Mouse (Mus musculus) myocyte (in vitro differentiated cells): ENCODE measurements around the gene Ppp1ca. TPM values are rescaled to one million over a fixed set of nuclear protein-coding genes. Genes with fewer than 3 reads are reported as not detected.

Experiments
- H3K27me3 ChIP-seq: one replicate; pipeline ENCODE4 v1.6.1; 2011; ENCODE audit not compliant: control insufficient read depth, insufficient read depth, insufficient read length
- H3K36me3 ChIP-seq: one replicate; pipeline ENCODE4 v1.6.1; 2011; ENCODE audit not compliant: control insufficient read depth, insufficient read depth
- H3K4me2 ChIP-seq: one replicate; pipeline ENCODE4 v1.6.1; 2011; ENCODE audit warnings: low read depth, control low read depth
- H3K4me3 ChIP-seq: one replicate; pipeline ENCODE4 v1.5.1; 2011; ENCODE audit warnings: mild to moderate bottlenecking, control low read depth, moderate library complexity
- H3K79me2 ChIP-seq: one replicate; pipeline ENCODE4 v1.6.1; 2011; ENCODE audit not compliant: control insufficient read depth, insufficient read depth
- H3ac ChIP-seq: one replicate; pipeline ENCODE4 v1.6.1; 2011; ENCODE audit not compliant: control insufficient read depth, insufficient read length
- CEBPB ChIP-seq: IDR thresholded peaks from 2 replicates; pipeline ENCODE4 v1.6.1; 2011; ENCODE audit warnings: mild to moderate bottlenecking, moderate library complexity; ENCODE audit not compliant: poor library complexity, insufficient read depth, severe bottlenecking
- E2F4 ChIP-seq: IDR thresholded peaks from one replicate; pipeline ENCODE4 v1.6.1; 2011; ENCODE audit warnings: mild to moderate bottlenecking, control low read depth, moderate library complexity; ENCODE audit not compliant: insufficient read depth
- MAX ChIP-seq: IDR thresholded peaks from one replicate; pipeline ENCODE4 v1.6.1; 2011; ENCODE audit warnings: low read depth, mild to moderate bottlenecking, control low read depth
- MYOD1 ChIP-seq, 3 experiments: IDR thresholded peaks; one replicate each; pipeline ENCODE4 v1.6.1; 2011; ENCODE audit warnings: control low read depth in 2 of 3, low read depth in 2 of 3, mild to moderate bottlenecking in 2 of 3, moderate library complexity in 1 of 3; ENCODE audit not compliant: insufficient read length in 2 of 3, control insufficient read depth in 1 of 3
- MYOG ChIP-seq, 3 experiments: IDR thresholded peaks; one replicate each; pipeline ENCODE4 v1.6.1; 2011; ENCODE audit warnings: control low read depth in 2 of 3, low read depth in 2 of 3, mild to moderate bottlenecking in 2 of 3; ENCODE audit not compliant: insufficient read length in 2 of 3, control insufficient read depth in 1 of 3, insufficient read depth in 1 of 3
- POLR2A ChIP-seq: IDR thresholded peaks from one replicate; pipeline ENCODE4 v1.6.1; 2011; ENCODE audit warnings: low read depth, mild to moderate bottlenecking, control low read depth, moderate library complexity; ENCODE audit not compliant: insufficient read length
- POLR2AphosphoS2 ChIP-seq: IDR thresholded peaks from one replicate; pipeline ENCODE4 v1.6.1; 2011; ENCODE audit warnings: low read depth, control low read depth; ENCODE audit not compliant: insufficient read length
- REST ChIP-seq: IDR thresholded peaks from one replicate; pipeline ENCODE4 v1.6.1; 2011; ENCODE audit warnings: mild to moderate bottlenecking, control low read depth, moderate library complexity; ENCODE audit not compliant: insufficient read depth, insufficient read length
- SRF ChIP-seq: IDR thresholded peaks from one replicate; pipeline ENCODE4 v1.6.1; 2011; ENCODE audit warnings: low read depth; ENCODE audit not compliant: control insufficient read depth, insufficient read length
- TCF12 ChIP-seq: IDR thresholded peaks from one replicate; pipeline ENCODE4 v1.6.1; 2011; ENCODE audit warnings: mild to moderate bottlenecking, control low read depth; ENCODE audit not compliant: poor library complexity, insufficient read depth, severe bottlenecking
- TCF3 ChIP-seq: IDR thresholded peaks from one replicate; pipeline ENCODE4 v1.6.1; 2011; ENCODE audit warnings: low read depth, control low read depth; ENCODE audit not compliant: insufficient read length
- USF1 ChIP-seq: IDR thresholded peaks from one replicate; pipeline ENCODE4 v1.6.1; 2011; ENCODE audit warnings: low read depth, mild to moderate bottlenecking, control low read depth, moderate library complexity
- polyA plus RNA-seq: library from polyadenylated mRNA; unstranded; fragments of >200 nt; fragmentation: generic; extraction: Trizol; gene quantifications from one replicate; pipeline ENCODE4 v1.2.1, GENCODE M21; 2012; ENCODE audit warnings: missing spikeins

The Ppp1ca gene
- polyA plus RNA-seq, 1 experiment: 702 TPM

- H3ac ChIP-seq: no peak overlapping the region
- no peak overlapping the region for H3K4me2 ChIP-seq
- no peak overlapping the region for H3K4me3 ChIP-seq
- no peaks in the 10 kb centered on the region for H3K36me3 ChIP-seq
- TF ChIP-seq MYOG (IDR thresholded peaks at IDR 0.05; ENCODE audit: control insufficient read depth in 1 of 3, insufficient read depth in 1 of 3, insufficient read length in 2 of 3, low read depth in 2 of 3) (no peak), E2F4 (no peak), POLR2AphosphoS2 (no peak), MAX (no peak), SRF (no peak), REST (no peak), MYOD1 (IDR thresholded peaks at IDR 0.05; ENCODE audit: control insufficient read depth in 1 of 3, insufficient read length in 2 of 3, low read depth in 2 of 3) (no peak), POLR2A (no peak), CEBPB (no peak), TCF3 (no peak), TCF12 (no peak), USF1 (no peak)
- no peaks in the 10 kb centered on the region for H3K27me3 ChIP-seq
- peaks cover 17% of the 10 kb centered on the region for H3K79me2 ChIP-seq
Observed at GRCm38 (mm10) chr19:4203604-4204326, 11.9 kb downstream of the Ppp1ca start.

GRCm38 (mm10) chr19:4204889-4205288 lies 13.0 kb downstream of the Ppp1ca start:
- peaks cover 13% of the 10 kb centered on the region for H3K79me2 ChIP-seq
- no peak overlapping the region for H3ac ChIP-seq
- no peak for TF ChIP-seq E2F4
- H3K4me2 ChIP-seq: no peak overlapping the region
- no peak overlapping the region for H3K4me3 ChIP-seq
- no peaks in the 10 kb centered on the region for H3K27me3 ChIP-seq
- H3K36me3 ChIP-seq: no peaks in the 10 kb centered on the region

GRCm38 (mm10) chr19:4206971-4207370 lies 15.1 kb downstream of the Ppp1ca start:
- Histone ChIP-seq H3K4me3 (no peak overlapping the region), H3ac (no peak overlapping the region), H3K36me3 (no peaks in the 10 kb centered on the region), H3K79me2 (no peaks in the 10 kb centered on the region), H3K4me2 (no peak overlapping the region), H3K27me3 (no peaks in the 10 kb centered on the region)
- TF ChIP-seq E2F4 (no peak), POLR2AphosphoS2 (peak; percentile 20), TCF12 (no peak), TCF3 (no peak), REST (no peak)

GRCm38 (mm10) chr19:4208563-4208962 lies 16.7 kb downstream of the Ppp1ca start:
- Histone ChIP-seq H3K4me3 (no peak overlapping the region), H3K27me3 (no peaks in the 10 kb centered on the region), H3K4me2 (no peak overlapping the region), H3K79me2 (no peaks in the 10 kb centered on the region), H3K36me3 (no peaks in the 10 kb centered on the region), H3ac (no peak overlapping the region)
- no peak for TF ChIP-seq USF1

GRCm38 (mm10) chr19:4211891-4212588 lies 20.2 kb downstream of the Ppp1ca start:
- no peak overlapping the region for H3ac ChIP-seq
- H3K4me3 ChIP-seq: no peak overlapping the region
- H3K36me3 ChIP-seq: no peaks in the 10 kb centered on the region
- TF ChIP-seq POLR2A (no peak), MYOG (IDR thresholded peaks at IDR 0.05; ENCODE audit: control insufficient read depth in 1 of 3, insufficient read depth in 1 of 3, insufficient read length in 2 of 3, low read depth in 2 of 3) (peak in 1 of 3 experiments; percentile 29)
- peaks cover 16% of the 10 kb centered on the region for H3K79me2 ChIP-seq
- H3K4me2 ChIP-seq: peak overlapping the region; percentile 20
- H3K27me3 ChIP-seq: no peaks in the 10 kb centered on the region

GRCm38 (mm10) chr19:4213524-4213974 lies 21.7 kb downstream of the Ppp1ca start:
- peaks cover 28% of the 10 kb centered on the region for H3K79me2 ChIP-seq
- H3ac ChIP-seq: peak overlapping the region; percentile 83
- peak overlapping the region; percentile 39 for H3K4me3 ChIP-seq
- H3K36me3 ChIP-seq: no peaks in the 10 kb centered on the region
- peak overlapping the region; percentile 93 for H3K4me2 ChIP-seq
- no peak for TF ChIP-seq TCF3
- no peak for TF ChIP-seq TCF12
- no peak for TF ChIP-seq POLR2AphosphoS2
- TF ChIP-seq MYOG (IDR thresholded peaks at IDR 0.05; ENCODE audit: control insufficient read depth in 1 of 3, insufficient read depth in 1 of 3, insufficient read length in 2 of 3, low read depth in 2 of 3): no peak
- TF ChIP-seq CEBPB: no peak
- no peak for TF ChIP-seq MAX
- no peak for TF ChIP-seq POLR2A
- no peak for TF ChIP-seq MYOD1 (IDR thresholded peaks at IDR 0.05; ENCODE audit: control insufficient read depth in 1 of 3, insufficient read length in 2 of 3, low read depth in 2 of 3)
- TF ChIP-seq REST: no peak
- no peak for TF ChIP-seq USF1
- TF ChIP-seq SRF: no peak
- TF ChIP-seq E2F4: no peak
- no peaks in the 10 kb centered on the region for H3K27me3 ChIP-seq
